Mouse (Mus musculus) megakaryocyte-erythroid progenitor cell, adult 5 weeks (primary cell): Measurements from ENCODE around the gene Rph3al. TPM values are rescaled to one million over a fixed set of nuclear protein-coding genes. Genes with fewer than 3 reads are reported as not detected.

ENCODE experiments used
- polyA plus RNA-seq: library from polyadenylated mRNA; stranded (reverse); fragments of >175 nt; gene quantifications from 2 replicates; pipeline ENCODE4 v1.2.3, GENCODE M21; 2012

The Rph3al gene
- polyA plus RNA-seq: 1.5 and 2.2 TPM in 2 replicates

DNA sequence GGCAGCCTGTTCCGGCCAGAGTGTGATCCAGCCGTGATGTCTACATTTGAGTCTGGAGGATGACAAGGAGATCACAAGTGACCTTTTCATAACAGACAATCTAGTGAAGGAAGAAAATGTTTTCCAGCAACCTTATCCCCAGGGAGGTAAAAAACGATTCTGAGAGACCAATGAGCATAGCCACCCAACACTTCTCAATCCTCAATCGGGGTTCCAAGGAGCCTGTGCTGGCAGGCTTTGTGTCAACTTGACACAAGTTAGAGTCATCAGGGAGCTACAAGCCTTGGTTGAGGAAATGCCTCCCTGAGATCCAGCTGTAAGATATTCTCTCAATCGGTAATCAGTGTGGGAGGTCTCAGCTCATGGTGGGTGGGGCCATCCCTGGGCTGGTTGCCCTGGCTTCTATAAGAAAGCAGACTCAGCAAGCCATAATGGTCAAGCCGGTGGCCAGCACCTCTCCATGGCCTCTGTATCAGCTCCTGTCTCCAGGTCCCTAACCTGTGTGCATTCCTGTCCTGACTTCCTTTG is at the start of gene Rph3al:
Gene Rph3al, minus strand, starts transcription at position 51 of the 528 bp plus-strand sequence.

DNA sequence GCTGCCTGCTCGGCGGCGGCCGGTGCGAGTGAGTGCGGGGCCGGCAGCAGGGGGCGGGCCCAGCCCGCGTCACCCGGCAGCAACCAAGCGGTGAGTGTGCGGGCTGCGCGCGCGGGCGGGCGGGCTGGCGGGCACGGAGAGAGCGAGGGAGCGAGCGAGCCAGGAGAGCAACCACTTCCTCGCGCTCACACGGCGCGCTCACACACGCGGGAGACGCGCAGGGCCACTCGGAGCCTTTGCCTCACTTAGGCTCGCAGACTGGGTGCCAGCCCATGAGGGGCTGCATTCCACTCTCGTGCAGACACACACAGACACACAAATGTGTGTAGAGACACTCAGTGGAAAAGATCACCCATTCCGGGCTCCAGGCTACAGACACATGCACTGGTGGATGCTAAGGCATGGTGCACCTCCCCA is 142.2 kb downstream of the Rph3al start, which contains the start of gene Doc2b:
Gene Doc2b, minus strand, starts transcription at position 21 of the 417 bp plus-strand sequence.

Other genes with a start within 250 kb of the Rph3al start
- gene Ywhae, start 205.6 kb downstream of the Rph3al start, polyA plus RNA-seq: 432 and 570 TPM in 2 replicates
- 0.01 TPM in 1 of 2 replicates, not detected in the other for gene Doc2b, start 142.4 kb downstream of the Rph3al start, polyA plus RNA-seq
- 0.12 and 0.24 TPM in 2 replicates for gene 1700016K19Rik, start 61.5 kb upstream of the Rph3al start, polyA plus RNA-seq
- 14.4 and 18.1 TPM in 2 replicates for gene Rflnb, start 89.4 kb upstream of the Rph3al start, polyA plus RNA-seq
- 35.4 and 40.4 TPM in 2 replicates for gene Vps53, start 241.2 kb upstream of the Rph3al start, polyA plus RNA-seq
- gene Fam57a, start 241.2 kb upstream of the Rph3al start, polyA plus RNA-seq: 1.1 and 1.8 TPM in 2 replicates